Mouse (Mus musculus): ENCODE results near the gene Sema5b.
"Not testable (repeated sequence)": the region's sequence is repeated elsewhere in the genome, so short reads cannot be mapped to it uniquely, and the experiment has no call there.

Gene Sema5b

GRCm38 (mm10) chr16:35555596-35556482 lies 14.9 kb downstream of the Sema5b start:
- no peak for DNase-seq

GRCm38 (mm10) chr16:35557038-35557437 lies 16.1 kb downstream of the Sema5b start:
- no peak for DNase-seq

GRCm38 (mm10) chr16:35561541-35561940 lies 20.6 kb downstream of the Sema5b start:
- no peak for DNase-seq

- peak; percentile 88 for DNase-seq
These were observed 23.4 kb downstream of the Sema5b start for GRCm38 (mm10) chr16:35564246-35564905.

- DNase-seq = not testable (repeated sequence)
These were observed 24.7 kb downstream of the Sema5b start for GRCm38 (mm10) chr16:35565601-35566000.

- no peak for DNase-seq
These were observed 27.4 kb downstream of the Sema5b start for GRCm38 (mm10) chr16:35568225-35568880.

GRCm38 (mm10) chr16:35569347-35569746 lies 28.4 kb downstream of the Sema5b start:
- DNase-seq = no peak

GRCm38 (mm10) chr16:35569758-35570157 lies 28.8 kb downstream of the Sema5b start:
- no peak for DNase-seq

GRCm38 (mm10) chr16:35570627-35571026 lies 29.7 kb downstream of the Sema5b start:
- DNase-seq = no peak

GRCm38 (mm10) chr16:35573586-35573985 lies 32.6 kb downstream of the Sema5b start:
- DNase-seq = no peak

- DNase-seq = peak; percentile 26
These were observed 36.4 kb downstream of the Sema5b start for GRCm38 (mm10) chr16:35577181-35577941.

GRCm38 (mm10) chr16:35581299-35581698 lies 40.4 kb downstream of the Sema5b start:
- DNase-seq = peak; percentile 41

GRCm38 (mm10) chr16:35583551-35584080 lies 42.7 kb downstream of the Sema5b start:
- DNase-seq = no peak

GRCm38 (mm10) chr16:35585126-35585694 lies 44.3 kb downstream of the Sema5b start:
- DNase-seq = peak; percentile 47

- DNase-seq = peak; percentile 26
These were observed 46.3 kb downstream of the Sema5b start for GRCm38 (mm10) chr16:35587046-35587779.

- DNase-seq = peak; percentile 89
These were observed 47.0 kb downstream of the Sema5b start for GRCm38 (mm10) chr16:35587866-35588465.

- DNase-seq = peak; percentile 58
These were observed 47.8 kb downstream of the Sema5b start for GRCm38 (mm10) chr16:35588731-35589151.

GRCm38 (mm10) chr16:35591756-35592155 lies 50.8 kb downstream of the Sema5b start:
- no peak for DNase-seq

- no peak for DNase-seq
These were observed 51.5 kb downstream of the Sema5b start for GRCm38 (mm10) chr16:35592274-35593065.

- DNase-seq = no peak
These were observed 52.5 kb downstream of the Sema5b start for GRCm38 (mm10) chr16:35593474-35593873.
